Mouse (Mus musculus) CD4-positive, CD25-positive, alpha-beta regulatory T cell, adult 2 months (primary cell): ENCODE data around the gene Eif5a2.

ENCODE experiments used
- DNase-seq: peaks from one replicate; pipeline ENCODE4 v3.0.0-alpha.2; 2012; ENCODE audit warnings: low read depth, low spot score

The Eif5a2 gene

DNA sequence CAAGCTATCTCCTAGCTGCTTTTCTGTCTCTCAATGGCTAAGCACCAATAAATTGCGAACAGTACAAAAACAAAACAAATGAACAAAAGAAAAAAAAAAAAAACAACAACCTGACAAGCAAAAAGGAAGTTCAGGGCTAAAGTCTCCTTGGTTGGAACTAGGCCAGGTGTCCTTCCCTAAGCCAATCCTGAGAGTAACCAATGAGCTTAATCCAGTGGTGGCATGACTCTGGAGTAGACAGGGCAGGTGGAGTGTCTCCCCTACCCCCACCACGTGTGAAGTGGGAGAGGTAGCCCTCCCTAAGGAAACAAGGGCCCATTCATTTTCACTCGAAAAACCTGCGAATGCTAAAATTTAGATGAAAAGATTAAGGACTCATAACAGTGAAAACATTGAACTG is 30.4 kb downstream of the Eif5a2 start:
- no peak for DNase-seq

DNA sequence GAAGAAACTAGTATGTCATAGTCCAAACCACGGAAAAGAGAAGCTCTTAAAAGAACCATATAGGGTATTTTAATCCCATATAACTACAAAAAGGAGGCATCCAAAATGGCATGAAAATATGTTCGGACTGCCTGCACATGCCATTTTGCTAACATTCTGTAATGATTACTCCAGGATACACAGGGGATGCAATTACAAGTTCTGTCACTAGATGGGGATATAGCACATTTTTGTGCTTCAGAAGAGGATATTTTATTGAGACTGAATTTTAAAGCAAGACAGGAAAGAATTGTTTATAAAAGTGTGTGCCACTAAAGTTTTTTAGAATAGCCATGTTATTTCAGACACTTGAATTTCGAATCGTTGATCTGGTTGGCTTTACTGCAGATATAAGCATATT is 33.3 kb downstream of the Eif5a2 start:
- DNase-seq: peak; percentile 85

DNA sequence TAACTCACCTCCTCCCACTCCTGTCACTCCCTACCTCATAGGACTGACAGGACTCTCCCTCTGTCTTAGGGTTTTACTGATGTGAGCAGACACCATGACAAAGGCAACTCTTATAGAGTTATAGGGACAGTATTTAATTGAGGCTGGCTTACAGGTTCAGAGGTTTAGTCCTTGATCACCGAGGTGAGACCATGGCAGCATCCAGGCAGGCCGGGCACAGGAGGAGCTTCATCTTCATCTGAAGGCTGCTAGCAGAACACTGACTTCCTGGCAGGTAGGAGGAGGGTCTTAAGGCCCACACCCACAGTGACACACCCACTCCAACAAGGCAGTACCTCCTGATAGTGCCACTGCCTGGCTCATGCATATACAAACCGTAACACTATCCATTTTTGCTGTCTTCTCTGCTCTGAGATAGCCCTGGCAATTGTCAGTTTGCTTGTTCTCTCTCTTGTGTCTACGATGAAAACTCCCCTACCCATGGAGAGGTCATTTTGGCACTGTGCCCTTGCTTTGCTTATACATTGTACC is 35.0 kb downstream of the Eif5a2 start:
- no peak for DNase-seq

DNA sequence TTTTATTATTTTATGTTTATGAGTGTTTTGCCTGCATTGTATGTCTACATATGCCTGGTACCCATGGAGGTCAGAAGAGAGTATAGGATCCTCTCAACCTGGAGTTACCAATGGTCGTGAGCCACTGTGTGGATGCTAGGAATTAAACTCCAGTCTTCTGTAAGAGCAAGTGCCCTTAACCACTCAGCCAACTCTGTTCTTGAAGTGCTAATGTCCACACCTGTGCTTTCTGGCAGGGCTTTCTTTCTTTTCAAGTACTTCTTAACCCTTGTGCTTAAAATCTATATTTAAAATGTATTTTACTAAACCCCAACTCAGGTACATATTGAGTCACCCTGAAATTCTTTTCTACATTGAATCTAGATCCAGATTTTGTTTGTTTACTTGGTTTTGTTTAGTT is 45.2 kb downstream of the Eif5a2 start:
- no peak for DNase-seq

DNA sequence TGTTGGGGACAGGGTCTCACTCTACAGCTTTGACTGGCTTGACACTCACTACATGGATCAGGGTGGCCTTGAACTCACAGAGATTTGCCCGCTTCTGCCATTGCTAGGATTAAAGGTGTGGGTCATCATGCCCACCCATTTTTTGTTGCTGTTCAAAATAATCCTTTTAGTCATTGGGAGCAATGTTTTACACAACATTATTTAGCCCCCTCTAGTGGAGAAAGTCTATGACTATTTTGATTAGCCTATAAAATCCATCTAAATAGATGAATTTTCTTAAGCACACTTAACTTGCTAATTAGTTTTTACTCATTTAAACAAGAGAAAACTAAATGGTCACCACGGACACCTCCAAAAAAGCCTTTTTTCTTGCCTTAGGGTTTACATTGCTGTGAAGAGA is 46.5 kb downstream of the Eif5a2 start:
- no peak for DNase-seq

DNA sequence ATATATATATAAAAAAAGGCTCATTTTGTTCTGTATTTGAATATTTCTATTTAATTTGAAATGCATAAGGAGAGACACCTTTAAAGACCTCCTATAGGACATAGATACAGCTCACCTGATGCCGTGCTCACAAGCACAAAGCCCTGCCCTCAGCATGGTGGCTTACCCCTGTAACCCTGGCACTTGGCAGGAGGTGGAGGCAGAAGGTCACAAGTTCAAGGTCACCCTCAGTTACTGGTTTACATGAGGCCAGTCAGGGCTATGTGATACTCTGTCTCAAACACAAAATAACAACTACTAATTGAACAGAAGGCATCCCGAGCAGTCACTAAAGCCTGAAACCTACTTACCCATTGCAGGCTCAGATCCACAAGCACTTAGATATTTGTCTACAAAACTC is 48.4 kb downstream of the Eif5a2 start:
- DNase-seq: no peak

DNA sequence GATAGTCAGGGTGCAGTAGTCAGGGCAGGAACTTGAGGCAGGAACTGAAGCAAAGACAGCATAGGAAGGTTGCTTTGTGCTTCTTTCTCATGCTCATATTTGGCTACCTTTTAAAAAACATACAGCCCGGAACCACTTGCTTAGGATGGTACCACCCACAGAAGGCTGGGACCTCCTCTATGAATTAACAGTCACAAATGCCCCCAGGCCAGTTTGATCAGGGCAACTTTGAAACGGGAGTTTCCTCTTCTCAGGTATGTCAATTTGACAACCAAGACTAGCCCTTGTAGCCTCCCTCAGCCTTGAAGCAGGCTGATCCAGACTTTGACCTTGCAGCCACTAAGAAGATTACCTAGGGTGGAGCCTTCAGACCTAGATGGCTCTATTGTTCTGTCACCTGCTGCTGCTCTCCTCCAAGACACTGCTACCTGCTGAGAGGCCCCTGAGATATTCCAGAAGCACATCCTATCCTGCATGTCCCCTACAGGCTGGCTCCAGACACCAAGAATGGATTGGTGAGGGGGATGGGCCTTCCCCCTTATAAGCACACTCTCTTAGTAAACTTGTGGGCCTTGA is 55.8 kb downstream of the Eif5a2 start:
- no peak for DNase-seq

DNA sequence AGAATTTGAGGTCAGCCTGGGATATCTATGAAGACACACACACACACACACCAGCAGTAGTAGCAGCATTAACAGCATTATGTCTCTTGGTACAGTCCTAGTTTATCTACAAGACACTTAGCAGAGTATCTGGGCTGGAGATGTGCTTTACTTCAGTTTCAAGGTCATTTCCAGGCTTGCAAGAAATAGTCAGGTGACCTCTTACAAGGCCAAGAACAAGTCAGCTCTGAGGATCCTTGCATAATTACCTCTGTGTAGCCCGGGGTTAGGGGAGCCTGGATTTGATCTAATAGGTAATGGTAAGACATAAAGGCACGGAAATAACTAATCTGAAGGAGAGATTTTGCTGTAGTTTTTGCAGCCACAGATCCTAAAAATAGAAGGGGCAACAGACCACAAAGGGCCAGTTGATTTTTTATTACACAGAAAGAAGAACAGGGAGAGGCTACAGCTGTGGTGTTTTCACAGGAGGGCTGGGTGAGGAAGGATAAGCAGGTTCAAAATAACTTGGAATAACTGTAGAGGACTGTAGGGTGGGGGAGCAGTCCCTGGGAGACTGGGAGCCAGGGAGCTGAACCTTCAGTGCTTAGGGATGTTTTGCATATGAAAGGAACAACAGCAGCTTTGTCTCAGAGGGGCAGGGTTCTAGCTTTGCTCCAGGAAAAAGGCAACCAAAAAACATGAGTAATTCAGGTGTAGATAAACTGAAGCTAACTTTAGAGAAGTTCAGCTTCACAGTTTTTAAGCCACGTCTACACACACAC is 61.0 kb downstream of the Eif5a2 start:
- DNase-seq: no peak

DNA sequence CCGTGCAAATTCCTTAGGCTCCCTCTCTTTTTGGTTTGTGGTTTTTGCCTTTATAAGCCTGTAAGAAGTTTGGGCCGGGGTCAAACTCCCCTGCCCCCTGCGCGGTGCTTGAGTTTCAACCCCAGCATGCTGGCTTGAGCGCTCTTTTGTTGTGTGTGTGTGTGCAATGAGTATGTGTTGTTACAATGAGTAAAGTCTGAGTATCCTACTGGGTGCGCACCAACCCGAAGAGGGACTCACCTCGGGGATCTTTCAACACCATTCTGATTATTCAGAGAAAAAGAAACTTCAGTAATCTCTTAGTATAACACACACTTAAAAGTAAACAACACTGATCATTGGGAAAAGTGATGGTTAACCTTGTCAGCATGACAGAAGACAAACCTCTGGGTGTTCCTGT is 62.2 kb downstream of the Eif5a2 start:
- no peak for DNase-seq

DNA sequence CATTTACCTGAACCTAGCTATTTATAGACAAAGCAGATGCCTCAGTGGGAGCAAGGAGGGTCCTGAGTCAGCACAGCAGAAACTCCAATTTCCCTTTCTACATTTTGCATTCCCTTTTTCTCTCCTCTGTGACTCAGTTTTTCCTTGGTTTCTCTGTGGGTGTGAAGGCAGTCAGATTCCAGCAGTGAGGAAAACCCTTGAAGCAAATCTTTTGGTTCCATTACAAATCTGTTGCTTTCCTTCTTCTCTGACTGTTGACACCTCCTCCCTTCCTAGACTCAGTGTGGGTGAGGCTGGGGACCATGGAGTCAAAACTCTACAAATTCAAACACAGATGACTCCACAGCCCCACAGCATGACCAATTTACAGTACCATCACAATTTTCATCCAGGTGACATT is 66.0 kb downstream of the Eif5a2 start:
- no peak for DNase-seq
